Mouse (Mus musculus) heart, postnatal 36 days (tissue): ENCODE results near the gene Avpi1. TPM values are rescaled to one million over a fixed set of nuclear protein-coding genes. Genes with fewer than 3 reads are reported as not detected.

Experiments
- total RNA-seq, 2 experiments: library from RNA; stranded (reverse); gene quantifications; 2 replicates each; pipeline ENCODE4 v1.2.3; 2021

Avpi1 gene
- total RNA-seq, 2 experiments from 2014 or later: 11.0 to 11.3 TPM

Other genes starting within 250 kb of the Avpi1 start
- gene Rrp12, start 232.9 kb downstream of the Avpi1 start, total RNA-seq: 10 to 100 TPM; 17.0 to 17.3 TPM
- 10 to 100 TPM; 91.8 to 93.2 TPM for gene Pgam1, start 217.1 kb downstream of the Avpi1 start, total RNA-seq
- gene Exosc1, start 195.6 kb downstream of the Avpi1 start, total RNA-seq: 10 to 100 TPM; 12.9 to 14.0 TPM
- gene Zdhhc16, start 195.6 kb downstream of the Avpi1 start, total RNA-seq: 10 to 100 TPM; 16.2 to 17.4 TPM
- 10 to 100 TPM; 17.3 to 18.0 TPM for gene Mms19, start 147.9 kb downstream of the Avpi1 start, total RNA-seq
- gene Ubtd1, start 147.3 kb downstream of the Avpi1 start, total RNA-seq: 10 to 100 TPM; 19.6 to 21.2 TPM
- gene Ankrd2, start 93.1 kb downstream of the Avpi1 start, total RNA-seq: under 1 TPM; 0.24 to 0.36 TPM
- gene Hoga1, start 83.4 kb downstream of the Avpi1 start, total RNA-seq: 1 to 10 TPM; 1.4 to 1.7 TPM
- gene 4933411K16Rik, start 76.8 kb downstream of the Avpi1 start, total RNA-seq: not detected
- 1 to 10 TPM; 2.5 to 2.9 TPM for gene Morn4, start 42.7 kb downstream of the Avpi1 start, total RNA-seq
- 10 to 100 TPM; 19.6 to 25.4 TPM for gene Pi4k2a, start 38.6 kb downstream of the Avpi1 start, total RNA-seq
- 10 to 100 TPM; 22.2 to 24.0 TPM for gene Marveld1, start 18.3 kb upstream of the Avpi1 start, total RNA-seq
- gene Zfyve27, start 34.9 kb upstream of the Avpi1 start, total RNA-seq: 10 to 100 TPM; 25.6 to 25.8 TPM
- gene Sfrp5, start 73.2 kb upstream of the Avpi1 start, total RNA-seq: 1 to 10 TPM; 5.1 to 5.3 TPM
- gene Golga7b, start 118.5 kb upstream of the Avpi1 start, total RNA-seq: under 1 TPM; 0.49 to 0.97 TPM